Mouse (Mus musculus) cerebellum, adult 9-11 months (tissue): Measurements from ENCODE around the gene Bglap.

Experiments
- DNase-seq: peaks from one replicate; pipeline ENCODE4 v3.0.0; 2022

The Bglap gene

DNA sequence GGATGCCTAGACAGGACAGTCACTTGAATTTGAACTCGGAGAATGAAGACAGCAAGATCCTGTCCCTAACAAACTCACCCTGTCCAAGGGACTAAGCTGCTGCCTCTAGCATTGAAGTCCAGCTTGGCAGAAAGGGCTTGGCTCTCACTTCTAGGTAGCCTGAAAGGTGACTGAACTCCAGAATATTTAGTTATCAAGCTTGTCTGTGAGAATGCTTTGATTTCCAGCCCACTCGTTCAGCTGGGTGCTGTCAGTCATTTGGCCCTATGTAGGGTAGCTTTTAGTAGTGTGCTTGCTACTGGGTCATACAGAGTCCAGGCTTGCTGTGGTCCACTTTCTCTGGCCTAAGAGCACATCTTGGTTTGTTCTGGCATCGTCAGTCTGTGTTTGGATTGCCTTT, 45.3 kb downstream of the Bglap start:
- no peak for DNase-seq

DNA sequence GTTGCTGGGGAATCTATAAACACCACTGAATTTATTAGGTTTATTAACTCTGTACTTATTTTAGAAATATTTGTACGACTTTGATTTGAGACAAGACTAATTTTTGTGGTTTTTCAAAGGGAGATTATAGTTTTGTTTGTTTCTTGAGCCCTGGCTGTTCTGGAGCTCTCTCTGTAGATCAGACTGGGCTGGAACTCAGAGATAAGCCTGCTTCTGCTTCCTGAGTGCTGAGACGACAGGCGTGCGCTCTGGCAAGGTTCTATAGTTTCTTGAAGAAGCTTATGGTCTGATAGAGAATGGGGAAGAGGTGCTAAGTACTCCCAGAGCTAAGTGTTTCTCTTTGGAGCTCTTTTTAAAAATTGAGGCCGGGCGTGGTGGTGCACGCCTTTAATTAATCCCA, 45.9 kb downstream of the Bglap start:
- no peak for DNase-seq

DNA sequence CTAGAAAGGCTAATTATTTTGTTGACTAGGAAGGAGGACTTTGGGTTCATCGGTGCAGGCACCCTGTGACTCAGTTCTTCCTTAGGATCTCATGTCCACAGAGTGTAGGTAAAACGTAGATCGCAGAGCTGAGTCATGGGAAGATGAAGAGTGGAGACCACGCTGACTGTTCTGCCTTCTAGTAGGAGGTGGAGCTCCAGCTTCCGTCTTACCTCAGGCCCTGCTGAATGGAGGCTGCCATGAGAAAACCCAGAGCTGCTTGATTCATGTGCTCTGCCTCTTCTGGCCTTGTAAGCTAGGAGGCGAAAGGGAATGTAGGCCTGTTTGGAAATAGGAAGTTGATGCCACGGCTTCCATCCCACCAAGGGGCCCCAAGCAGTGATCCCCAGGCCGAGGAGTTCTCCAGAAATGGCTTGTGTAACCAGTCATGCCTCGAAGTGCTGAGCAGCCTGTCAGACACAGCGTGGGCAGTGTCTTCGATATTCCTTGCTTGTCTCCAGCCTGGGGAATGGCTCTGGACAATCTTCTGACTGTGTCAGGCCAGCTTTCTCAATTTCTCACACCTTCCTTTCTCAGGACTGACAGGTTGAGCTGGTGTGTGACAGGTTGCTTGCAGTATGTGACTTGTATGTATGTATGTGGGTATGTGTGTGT, 46.8 kb downstream of the Bglap start:
- DNase-seq = no peak

DNA sequence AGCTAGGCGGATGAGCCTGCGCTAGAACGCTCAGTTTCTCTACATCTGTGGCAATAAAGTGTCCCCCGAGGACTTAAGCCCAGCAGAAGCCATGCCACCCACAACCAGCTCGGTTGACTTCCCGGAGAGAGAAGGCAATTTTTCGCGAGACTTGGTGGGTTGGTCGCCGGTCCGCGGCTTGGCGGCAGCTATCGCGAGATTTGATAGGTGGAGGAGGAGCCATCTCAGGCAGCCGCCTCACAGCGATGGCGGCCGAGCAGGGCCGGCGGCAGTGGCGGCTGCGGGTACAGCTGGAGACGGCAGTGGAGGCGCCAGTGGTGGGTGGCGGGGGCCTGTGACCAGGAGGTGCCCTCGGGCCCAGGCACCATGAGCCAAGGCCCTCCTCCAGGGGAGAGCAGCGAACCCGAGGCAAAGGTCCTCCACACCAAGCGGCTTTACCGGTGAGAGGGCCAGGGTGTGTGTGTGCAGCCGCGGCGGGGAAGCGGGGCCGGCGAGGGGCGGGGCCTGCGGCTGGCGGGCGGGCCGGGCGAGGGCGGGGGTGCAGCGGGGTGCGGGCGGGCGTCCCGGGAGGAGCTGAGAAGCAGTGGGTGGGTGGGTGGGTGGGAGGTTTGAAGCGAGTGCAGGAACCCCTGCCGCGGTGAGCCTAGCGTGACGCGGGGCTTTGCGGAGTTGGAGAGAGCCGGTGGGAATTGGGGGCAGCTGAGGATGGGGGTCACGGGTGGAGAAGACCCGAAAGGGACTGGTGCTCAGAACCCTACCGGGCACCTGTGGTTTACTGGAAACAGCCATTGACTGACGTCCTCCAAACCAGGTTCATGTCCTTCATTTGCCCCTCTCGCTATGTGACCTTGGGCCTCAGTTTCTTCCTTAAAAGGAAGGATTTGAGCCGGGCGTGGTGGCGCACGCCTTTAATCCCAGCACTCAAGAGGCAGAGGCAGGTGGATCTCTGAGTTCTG, 47.9 kb downstream of the Bglap start, which contains the start of the genes Tmem79 and Smg5:
Tmem79 (minus strand) TSS at position 91 of the 956 bp plus-strand sequence.
Smg5 (plus strand) TSS at position 203 of the 956 bp plus-strand sequence.
- DNase-seq = peak; percentile 95

DNA sequence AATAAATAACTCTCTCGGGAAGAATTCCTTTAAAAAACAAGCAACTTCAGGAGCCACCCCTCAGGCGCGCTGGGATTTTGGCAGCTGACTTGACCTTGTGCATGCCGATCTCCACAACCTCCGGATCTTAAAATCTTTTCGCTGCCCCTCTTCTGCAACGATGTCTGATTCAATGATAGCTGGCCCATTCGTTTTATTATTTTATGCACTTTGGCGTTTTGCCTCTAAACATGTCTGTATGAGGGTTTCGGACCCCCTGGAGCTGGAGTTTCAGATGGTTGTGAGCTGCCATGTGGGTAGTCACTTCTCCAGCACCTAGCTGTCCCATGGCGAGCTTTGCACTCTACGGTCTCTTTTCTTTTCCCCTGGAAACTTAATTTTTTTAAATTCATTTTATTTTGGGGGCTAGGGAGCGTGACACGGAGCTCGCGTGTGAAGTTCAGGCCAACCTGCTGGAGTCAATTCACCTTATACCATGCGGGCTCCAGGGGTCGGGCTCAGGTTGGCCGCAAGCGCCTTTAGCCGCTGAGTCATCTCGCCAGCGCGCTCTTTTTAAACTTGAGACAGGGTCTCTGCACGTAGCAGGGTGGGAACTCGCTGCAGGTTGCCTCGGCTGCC, 48.7 kb downstream of the Bglap start:
- DNase-seq = peak; percentile 56

DNA sequence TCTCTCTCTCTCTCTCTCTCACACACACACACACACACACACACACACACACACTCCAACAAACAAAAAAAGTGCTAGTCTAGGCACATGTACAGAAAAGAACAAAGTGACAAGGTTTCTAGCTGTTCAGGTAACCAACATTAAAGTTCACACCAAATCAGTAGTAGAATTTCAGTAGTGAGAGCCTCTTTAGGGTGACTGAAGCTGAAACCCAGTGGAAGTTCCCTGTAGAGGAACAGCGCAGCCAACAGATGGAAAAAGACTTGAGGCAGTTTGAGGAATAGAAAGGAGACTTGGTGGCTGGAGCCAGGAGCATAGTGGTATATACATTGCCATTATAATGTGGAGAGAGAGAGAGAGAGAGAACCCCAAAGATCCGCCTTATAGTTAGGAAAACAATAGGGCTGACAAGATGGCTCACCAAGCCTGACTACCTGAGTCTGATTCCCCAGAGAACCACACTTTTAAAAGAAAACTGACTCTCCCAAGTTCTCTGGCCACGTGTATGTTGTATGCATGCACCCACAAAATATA, 49.3 kb downstream of the Bglap start:
- DNase-seq = no peak

DNA sequence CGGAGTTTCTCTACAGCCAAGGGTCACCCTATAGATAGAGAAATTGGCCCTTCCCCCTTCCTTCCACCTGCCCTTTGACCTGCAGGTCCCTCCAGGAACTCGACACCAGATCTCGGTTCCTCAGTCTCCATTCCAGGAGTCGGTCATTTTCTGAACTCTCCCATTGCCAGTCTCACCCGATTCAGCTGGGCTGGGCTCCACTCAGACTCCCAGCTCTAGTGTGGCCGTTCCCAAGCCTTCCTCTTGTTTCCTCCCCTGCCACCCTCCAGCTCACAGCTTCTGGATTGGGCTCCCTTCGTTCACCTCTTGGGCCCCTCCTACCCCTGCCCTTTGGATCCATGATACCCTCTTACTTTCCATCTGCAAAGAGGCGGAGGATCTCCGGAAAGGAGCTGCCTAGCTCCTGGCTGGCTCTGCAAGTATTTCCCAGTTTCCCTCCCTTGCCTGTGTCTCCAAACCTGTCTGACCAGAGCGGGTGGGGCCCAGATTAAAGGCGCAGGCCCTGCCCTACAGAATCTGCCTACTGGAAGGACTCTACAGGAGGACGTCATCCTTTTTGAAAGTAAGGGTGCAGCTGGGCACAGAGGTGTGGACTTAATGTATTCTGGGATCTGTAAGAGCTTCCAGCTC, 50.1 kb downstream of the Bglap start:
- no peak for DNase-seq
